Mouse (Mus musculus): ENCODE measurements around the gene Il1f9. TPM values are rescaled to one million over a fixed set of nuclear protein-coding genes. Genes with fewer than 3 reads are reported as not detected.
"Not testable (repeated sequence)": the region's sequence is repeated elsewhere in the genome, so short reads cannot be mapped to it uniquely, and the experiment has no call there.

Il1f9 gene
- not detected in 2 replicates for polyA plus RNA-seq (2015; fragmentation: Nextera tagmentation; extraction: Ambion mirVana)

DNA sequence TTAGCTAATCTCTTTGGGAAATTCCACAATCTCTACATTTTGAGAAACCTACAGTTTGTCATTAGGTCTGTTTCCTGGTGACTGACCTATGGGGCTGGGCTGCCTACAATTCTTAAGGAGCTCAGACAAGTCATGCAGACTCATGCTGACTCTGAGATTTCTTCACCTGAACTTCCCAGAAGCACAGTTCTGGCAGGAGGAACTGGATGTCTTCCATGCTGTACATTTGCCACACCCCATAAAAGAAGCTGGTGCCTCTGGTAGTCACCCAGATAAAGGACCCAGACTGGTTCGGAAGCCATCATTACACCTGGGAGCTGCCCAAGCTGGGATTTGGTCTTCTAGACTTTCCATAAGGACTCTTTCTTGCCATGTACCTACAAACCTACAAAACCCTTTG is at the start of gene Il1f9:
TSS of gene Il1f9 (plus strand) at position 301 of the 400 bp plus-strand sequence.
- Histone ChIP-seq H3K36me3 (no peaks in the 10 kb centered on the region), H3K4me2 (no peak within 1 kb of the TSS), H3K27ac (replicated peaks) (no peak within 1 kb of the TSS), H3K9ac (no peak within 1 kb of the TSS), H3K9me3 (no peaks in the 10 kb centered on the region), H3K4me1 (replicated peaks) (no peaks in the 10 kb centered on the region), H3K27me3 (no peaks in the 10 kb centered on the region), H3K4me3 (no peak within 1 kb of the TSS)
- WGBS, result 91% methylated on average over 1 of the region's 1 CpGs
- no peak for ATAC-seq (ENCODE audit: low read depth)

DNA sequence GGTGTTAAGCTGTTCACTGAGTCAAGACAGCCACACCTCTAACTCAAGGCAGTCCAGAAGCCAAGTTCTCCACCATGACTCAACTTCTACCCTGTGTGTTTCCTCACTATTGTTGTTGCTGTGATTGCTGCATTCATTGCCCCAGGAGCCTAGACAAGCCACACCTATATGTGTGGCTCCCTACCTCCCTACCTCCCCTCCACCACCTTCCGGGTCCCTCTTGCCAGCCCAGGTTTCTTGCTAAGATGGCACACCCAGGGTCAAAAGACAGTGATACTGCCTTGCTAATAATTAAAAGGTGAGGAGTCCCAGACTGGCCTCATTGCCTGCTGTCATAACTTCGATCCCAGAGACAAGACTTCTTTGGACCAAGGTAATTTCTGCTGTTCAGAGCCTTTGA is 33.4 kb upstream of the Il1f9 start, which contains the start of gene Il1f8:
TSS of gene Il1f8 (plus strand) at position 301 of the 400 bp plus-strand sequence.
- 90% methylated on average over 2 of the region's 2 CpGs for WGBS
- H3K4me2 ChIP-seq, result no peak within 1 kb of the TSS
- no peaks in the 10 kb centered on the region for H3K36me3 ChIP-seq
- H3K9ac ChIP-seq, result no peak within 1 kb of the TSS
- no peak within 1 kb of the TSS for H3K4me3 ChIP-seq
- no peaks in the 10 kb centered on the region for H3K27me3 ChIP-seq
- H3K27ac ChIP-seq (replicated peaks), result no peak within 1 kb of the TSS
- ATAC-seq (ENCODE audit: low read depth), result no peak
- no peaks in the 10 kb centered on the region for H3K9me3 ChIP-seq
- no peaks in the 10 kb centered on the region for H3K4me1 ChIP-seq (replicated peaks)

DNA sequence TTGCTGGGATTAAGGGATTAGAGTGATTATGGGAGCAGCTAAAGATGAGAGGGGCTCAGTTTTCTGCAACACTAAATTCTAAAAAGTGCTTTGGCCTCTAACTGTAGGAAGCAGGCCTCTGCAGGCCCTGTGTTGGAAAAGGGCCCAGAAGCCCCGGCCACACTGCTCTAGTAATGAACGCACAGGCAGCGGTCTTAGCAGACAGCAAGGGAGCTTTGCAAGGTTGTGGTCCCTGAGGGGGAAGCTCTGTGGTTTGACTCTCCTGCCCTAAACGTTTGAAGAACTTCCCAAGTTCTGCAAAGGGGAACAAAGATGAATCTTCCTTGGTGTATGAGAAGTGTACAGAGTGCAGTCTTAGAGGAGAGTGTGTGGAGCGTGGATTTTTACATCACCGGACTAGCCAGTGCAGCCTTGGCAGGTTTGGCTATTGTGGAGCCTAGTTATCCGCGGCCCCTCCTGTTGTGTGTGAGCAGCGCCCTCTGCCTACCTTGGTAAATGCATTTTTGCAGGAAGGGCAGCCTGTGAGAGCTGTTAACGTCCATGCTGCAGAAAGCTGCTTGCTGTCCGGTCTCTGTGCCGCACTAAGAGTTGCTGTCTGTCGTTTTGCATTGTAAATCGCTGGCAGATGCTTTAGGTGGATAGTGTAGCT is 4.5 kb upstream of the Il1f9 start:
- ATAC-seq (ENCODE audit: low read depth), result peak; percentile 69
- H3K4me2 ChIP-seq, result peak overlapping the region; percentile 44
- H3K4me3 ChIP-seq; H3K9me3 ChIP-seq; H3K36me3 ChIP-seq; H3K4me1 ChIP-seq (replicated peaks); H3K27me3 ChIP-seq; H3K27ac ChIP-seq (replicated peaks): not testable (repeated sequence)
- H3K9ac ChIP-seq, result 0 out of 2 replicates have a peak overlapping the region, but pooled peaks have one; percentile 22
- WGBS, result 18% methylated on average over 14 of the region's 14 CpGs

DNA sequence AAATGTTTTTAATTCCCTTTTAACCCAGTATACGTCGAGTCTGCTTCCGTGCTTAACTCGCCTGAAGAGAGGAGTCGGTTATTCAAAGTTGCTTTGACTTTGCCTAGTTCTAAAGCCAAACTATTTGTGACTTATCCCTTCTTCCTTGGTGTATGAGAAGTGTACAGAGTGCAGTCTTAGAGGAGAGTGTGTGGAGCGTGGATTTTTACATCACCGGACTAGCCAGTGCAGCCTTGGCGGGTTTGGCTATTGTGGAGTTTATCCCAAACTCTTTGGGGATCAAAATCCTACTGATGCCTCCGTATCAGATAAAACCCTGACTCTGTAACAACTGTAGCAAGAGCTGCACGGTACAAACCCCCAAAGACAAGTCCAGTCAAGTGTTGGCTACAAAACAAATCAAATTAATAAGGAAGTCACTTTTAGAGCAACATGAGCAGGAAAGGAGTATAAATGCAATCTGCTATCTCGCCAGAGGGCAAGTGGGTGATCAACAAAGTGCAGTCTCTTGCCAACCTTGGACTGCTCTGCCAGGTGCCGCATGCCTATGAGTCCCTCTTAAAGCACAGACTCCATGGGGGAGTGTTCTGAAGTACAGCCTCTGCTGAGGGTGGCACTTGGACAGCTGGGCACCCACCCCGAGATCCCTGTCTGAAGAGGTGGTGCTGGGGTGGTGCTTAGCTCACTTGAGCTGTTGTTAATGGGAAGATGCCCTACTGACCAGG is 3.7 kb upstream of the Il1f9 start:
- H3K27me3 ChIP-seq; H3K36me3 ChIP-seq; H3K4me1 ChIP-seq (replicated peaks); ATAC-seq (ENCODE audit: low read depth); H3K27ac ChIP-seq (replicated peaks); H3K4me3 ChIP-seq; H3K9me3 ChIP-seq: not testable (repeated sequence)
- Histone ChIP-seq H3K9ac (0 out of 2 replicates have a peak overlapping the region, but pooled peaks have one; percentile 22), H3K4me2 (peak overlapping the region; percentile 44)
- WGBS, result 75% methylated on average over 13 of the region's 13 CpGs

DNA sequence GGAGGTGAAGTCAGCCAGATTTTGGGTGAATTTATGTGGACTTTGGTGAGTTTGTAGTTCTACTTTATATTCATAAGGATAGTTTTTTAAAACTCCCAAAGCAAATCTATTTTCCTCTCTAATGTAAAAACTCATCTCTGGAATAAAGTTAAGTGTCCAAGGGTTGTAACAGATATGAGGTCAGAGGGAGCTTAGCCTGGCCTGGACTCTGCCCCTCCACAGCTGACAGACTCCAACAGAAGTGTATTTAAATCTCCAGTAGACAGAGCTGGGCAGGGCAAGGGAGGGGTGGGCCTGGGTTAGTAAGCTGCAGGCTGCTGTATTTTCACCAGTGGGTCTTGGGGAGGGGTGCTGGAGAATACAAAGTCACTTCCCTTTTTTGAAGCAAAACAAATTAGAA is 2.2 kb upstream of the Il1f9 start:
- not testable (repeated sequence) for H3K27ac ChIP-seq (replicated peaks); H3K4me2 ChIP-seq; H3K4me3 ChIP-seq; H3K4me1 ChIP-seq (replicated peaks); H3K9me3 ChIP-seq; H3K9ac ChIP-seq; ATAC-seq (ENCODE audit: low read depth); H3K36me3 ChIP-seq; H3K27me3 ChIP-seq

DNA sequence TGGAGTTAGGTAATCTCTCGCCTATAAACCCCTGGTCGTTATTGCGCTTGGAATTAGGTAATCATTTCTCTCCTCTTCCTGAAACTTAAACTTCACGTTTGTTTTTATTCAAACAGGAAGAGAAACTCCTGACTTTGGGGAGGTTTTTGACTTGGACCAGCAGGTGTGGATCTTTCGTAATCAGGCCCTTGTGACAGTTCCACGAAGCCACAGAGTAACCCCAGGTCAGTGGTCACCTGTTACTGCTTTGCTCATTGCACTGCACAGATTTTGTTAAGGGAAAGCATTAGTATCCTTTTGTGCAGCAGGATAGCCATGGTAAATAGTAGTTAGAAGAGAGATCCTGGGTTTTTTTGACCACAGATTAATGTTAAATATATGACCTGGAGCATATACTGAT is 1.3 kb downstream of the Il1f9 start:
- 80% methylated on average over 6 of the region's 6 CpGs for WGBS
- ATAC-seq (ENCODE audit: low read depth), result no peak
- no peak overlapping the region for H3K4me3 ChIP-seq
- H3K36me3 ChIP-seq, result no peaks in the 10 kb centered on the region
- H3K4me2 ChIP-seq, result no peak overlapping the region
- H3K9ac ChIP-seq, result no peak overlapping the region
- no peaks in the 10 kb centered on the region for H3K27me3 ChIP-seq
- H3K9me3 ChIP-seq, result no peaks in the 10 kb centered on the region
- H3K27ac ChIP-seq (replicated peaks), result no peak overlapping the region
- H3K4me1 ChIP-seq (replicated peaks), result no peaks in the 10 kb centered on the region

DNA sequence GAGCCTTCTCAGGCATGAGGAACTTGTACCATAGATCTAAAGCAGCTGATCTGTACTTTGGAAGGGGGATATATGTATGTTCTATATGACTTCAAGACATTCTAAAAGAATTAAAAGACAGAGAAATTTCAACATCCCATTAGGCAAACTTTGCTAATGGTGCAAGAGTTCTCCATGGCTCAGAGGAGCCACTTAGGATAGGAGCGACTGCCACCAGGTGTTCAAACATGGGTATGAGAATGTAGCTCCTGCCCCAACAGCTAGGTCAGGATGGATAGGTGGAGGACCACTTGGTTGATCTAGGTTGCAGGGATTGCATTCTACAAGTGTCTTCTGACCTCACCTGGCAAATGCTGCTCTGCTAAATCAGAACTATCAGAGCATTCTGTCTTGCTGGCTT is 1.9 kb downstream of the Il1f9 start:
- Histone ChIP-seq H3K27ac (replicated peaks) (no peak overlapping the region), H3K9ac (no peak overlapping the region), H3K27me3 (no peaks in the 10 kb centered on the region), H3K36me3 (no peaks in the 10 kb centered on the region), H3K4me1 (replicated peaks) (no peaks in the 10 kb centered on the region), H3K4me2 (no peak overlapping the region), H3K4me3 (no peak overlapping the region), H3K9me3 (no peaks in the 10 kb centered on the region)
- WGBS, result 67% methylated on average over 1 of the region's 1 CpGs
- ATAC-seq (ENCODE audit: low read depth), result no peak

DNA sequence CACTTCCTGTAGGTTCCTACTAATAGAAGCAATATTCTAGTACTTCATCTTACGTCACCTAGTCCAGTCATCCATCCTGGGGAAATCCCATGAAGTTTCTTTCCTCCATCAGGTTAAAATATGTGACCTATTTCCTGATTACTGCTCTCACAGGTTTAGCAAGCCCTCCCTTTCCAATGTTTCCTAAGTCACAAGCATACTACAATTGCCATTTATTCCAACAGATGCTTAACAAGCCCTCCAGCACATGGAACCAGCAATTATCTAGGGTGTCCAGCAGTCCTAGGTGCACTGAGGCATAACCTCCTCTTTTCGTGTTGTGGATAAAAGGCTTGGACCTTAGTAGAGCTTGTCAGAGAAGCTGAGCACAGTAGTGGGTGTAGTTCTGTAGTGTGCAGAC is 28.8 kb downstream of the Il1f9 start, which contains the start of gene Il1f6:
TSS of gene Il1f6 (plus strand) at position 301 of the 400 bp plus-strand sequence.
- no peak within 1 kb of the TSS for H3K9ac ChIP-seq
- no peak within 1 kb of the TSS for H3K4me3 ChIP-seq
- no peaks in the 10 kb centered on the region for H3K36me3 ChIP-seq
- no peaks in the 10 kb centered on the region for H3K27me3 ChIP-seq
- no peaks in the 10 kb centered on the region for H3K9me3 ChIP-seq
- WGBS, result 86% methylated on average over 2 of the region's 2 CpGs
- no peaks in the 10 kb centered on the region for H3K4me1 ChIP-seq (replicated peaks)
- no peak within 1 kb of the TSS for H3K27ac ChIP-seq (replicated peaks)
- H3K4me2 ChIP-seq, result no peak within 1 kb of the TSS
- ATAC-seq (ENCODE audit: low read depth), result no peak

DNA sequence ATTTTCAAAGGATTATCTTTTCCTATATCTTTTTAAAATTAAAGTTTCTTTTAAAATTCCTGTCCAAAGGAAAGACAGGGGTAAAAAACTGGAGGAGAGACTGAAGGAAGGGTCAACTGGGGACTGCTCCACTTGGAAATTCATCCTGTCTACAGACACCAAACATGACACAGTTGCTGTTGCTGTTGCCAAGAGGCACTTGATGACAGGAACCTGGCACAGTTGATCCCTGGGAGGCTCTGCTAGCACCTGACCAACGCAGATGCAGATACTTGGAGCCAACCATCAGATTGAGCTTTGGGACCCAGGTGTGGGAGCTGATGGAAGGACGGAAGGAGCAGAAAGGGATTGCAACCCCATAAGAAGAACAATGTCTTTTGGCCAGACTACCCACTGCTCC is 40.9 kb downstream of the Il1f9 start:
- Histone ChIP-seq H3K4me2 (no peak overlapping the region), H3K36me3 (no peaks in the 10 kb centered on the region), H3K9ac (no peak overlapping the region), H3K4me3 (no peak overlapping the region), H3K4me1 (replicated peaks) (no peaks in the 10 kb centered on the region), H3K27ac (replicated peaks) (no peak overlapping the region), H3K27me3 (no peaks in the 10 kb centered on the region), H3K9me3 (no peaks in the 10 kb centered on the region)
- 77% methylated on average over 2 of the region's 2 CpGs for WGBS
- no peak for ATAC-seq (ENCODE audit: low read depth)

Other genes with a start within 250 kb of the Il1f9 start
- gene Hnmt, start 137.1 kb upstream of the Il1f9 start, polyA plus RNA-seq (2015; fragmentation: Nextera tagmentation; extraction: Ambion mirVana), result 3.8 and 3.9 TPM in 2 replicates
- not detected in 2 replicates for gene Tbpl2, start 89.9 kb upstream of the Il1f9 start, polyA plus RNA-seq (2015; fragmentation: Nextera tagmentation; extraction: Ambion mirVana)
- not detected in 2 replicates for gene Il1f8, start 33.3 kb upstream of the Il1f9 start, polyA plus RNA-seq (2015; fragmentation: Nextera tagmentation; extraction: Ambion mirVana)
- gene Il1f6, start 28.9 kb downstream of the Il1f9 start, polyA plus RNA-seq (2015; fragmentation: Nextera tagmentation; extraction: Ambion mirVana), result not detected in 2 replicates
- not detected in 2 replicates for gene Il1f5, start 90.5 kb downstream of the Il1f9 start, polyA plus RNA-seq (2015; fragmentation: Nextera tagmentation; extraction: Ambion mirVana)
- not detected in 2 replicates for gene Il1f10, start 104.7 kb downstream of the Il1f9 start, polyA plus RNA-seq (2015; fragmentation: Nextera tagmentation; extraction: Ambion mirVana)
- gene Il1rn, start 150.4 kb downstream of the Il1f9 start, polyA plus RNA-seq (2015; fragmentation: Nextera tagmentation; extraction: Ambion mirVana), result 0.15 TPM in 2 replicates
- gene Psd4, start 181.1 kb downstream of the Il1f9 start, polyA plus RNA-seq (2015; fragmentation: Nextera tagmentation; extraction: Ambion mirVana), result 0.25 and 1.3 TPM in 2 replicates